Mouse (Mus musculus) hindbrain, embryonic 10.5 days (tissue): ENCODE measurements at regions not wholly inside any gene's neighbourhood (a gene's known extent, or its start where the extent isn't known, plus 50 kb on each side); places are given as distances from the start of the nearest gene placed in this dataset.
"Not testable (repeated sequence)": the region's sequence is repeated elsewhere in the genome, so short reads cannot be mapped to it uniquely, and the experiment has no call there.

Experiments used
- DNase-seq: peaks from one replicate; pipeline ENCODE4 v3.0.0-alpha.2; 2017; ENCODE audit warnings: low spot score
- H3K27ac ChIP-seq: fragments of 300-500 bp; sonication (generic); 2 replicates; pipeline ENCODE4 v1.5.1; 2016; ENCODE audit warnings: mild to moderate bottlenecking, moderate library complexity
- H3K27me3 ChIP-seq: fragments of 300-500 bp; sonication (generic); 2 replicates; pipeline ENCODE4 v1.6.1; 2016; ENCODE audit warnings: mild to moderate bottlenecking; ENCODE audit not compliant: poor library complexity, insufficient read depth, severe bottlenecking
- H3K36me3 ChIP-seq: fragments of 300-500 bp; sonication (generic); 2 replicates; pipeline ENCODE4 v1.6.1; 2016; ENCODE audit warnings: mild to moderate bottlenecking, moderate library complexity
- H3K4me1 ChIP-seq: fragments of 300-500 bp; sonication (generic); replicated peaks from 2 replicates; pipeline ENCODE4 v1.6.1; 2016; ENCODE audit warnings: mild to moderate bottlenecking
- H3K4me3 ChIP-seq: fragments of 300-500 bp; sonication (generic); 2 replicates; pipeline ENCODE4 v1.5.1; 2016; ENCODE audit warnings: mild to moderate bottlenecking, moderate library complexity
- H3K9me3 ChIP-seq: fragments of 300-500 bp; sonication (generic); 2 replicates; pipeline ENCODE4 v1.6.1; 2016; ENCODE audit warnings: mild to moderate bottlenecking, moderate library complexity
- WGBS: fragments of 180-500 bp; shearing (Covaris S2); methylation state at CpG from one replicate; pipeline ENCODE4 v1.1.7; 2016; 5-methylcytosine and 5-hydroxymethylcytosine counted together

DNA sequence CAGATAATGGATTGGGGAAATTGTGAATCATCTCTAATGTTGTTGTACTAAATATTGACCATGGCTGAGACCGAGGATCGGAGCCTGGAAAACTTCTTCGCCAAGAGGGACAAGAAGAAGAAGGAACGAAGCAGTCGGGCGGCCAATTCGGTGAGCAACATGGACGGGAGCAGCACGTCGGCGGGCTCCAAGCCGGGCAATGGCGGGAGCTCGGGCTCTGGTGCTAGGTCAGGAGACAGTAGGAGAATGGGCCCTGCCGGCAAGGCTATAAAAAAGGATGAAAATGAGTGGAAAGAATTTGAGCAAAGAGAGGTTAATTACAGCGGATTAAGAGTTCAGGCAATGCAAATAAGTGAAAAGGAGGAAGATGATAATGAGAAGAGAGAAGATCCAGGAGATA is 55.0 kb upstream of the Zfp990 start:
- 93% methylated on average over 16 of the region's 16 CpGs for WGBS
- H3K4me1 ChIP-seq, DNase-seq, H3K27ac ChIP-seq, H3K4me3 ChIP-seq, H3K36me3 ChIP-seq, H3K27me3 ChIP-seq: not testable (repeated sequence)
- peaks cover 12% of the 10 kb centered on the region for H3K9me3 ChIP-seq

- no peaks in the 10 kb centered on the region for H3K36me3 ChIP-seq
- H3K4me1 ChIP-seq: no peaks in the 10 kb centered on the region
- no peak overlapping the region for H3K27ac ChIP-seq
- H3K4me3 ChIP-seq: no peak overlapping the region
- peaks cover 47% of the 10 kb centered on the region for H3K9me3 ChIP-seq
- DNase-seq: no peak
- WGBS: 86% methylated on average over 2 of the region's 2 CpGs
- H3K27me3 ChIP-seq: no peaks in the 10 kb centered on the region
Measured at GRCm38 (mm10) chr4:145448586-145448985, 62.0 kb upstream of the Zfp990 start.

DNA sequence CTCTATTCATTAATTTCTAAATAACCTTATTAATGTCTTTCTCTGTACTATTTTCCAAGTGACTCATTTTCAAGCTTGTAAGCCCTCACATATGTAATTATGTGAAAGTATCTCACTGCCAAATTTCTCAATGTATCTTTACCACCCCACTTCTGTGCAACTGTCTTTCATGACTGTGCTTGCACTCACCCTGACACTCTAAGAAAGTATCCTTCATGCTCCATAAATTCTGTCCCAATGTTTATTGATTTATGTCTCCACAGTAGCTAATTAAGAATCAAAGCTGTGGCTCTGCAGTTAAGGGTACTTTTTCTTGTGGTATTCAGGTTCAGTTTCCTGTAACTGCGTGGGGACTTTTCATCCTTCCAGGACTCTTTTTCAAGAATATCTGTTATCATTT is 73.8 kb upstream of the Zfp990 start:
- not testable (repeated sequence) for H3K27me3 ChIP-seq, DNase-seq, H3K36me3 ChIP-seq, H3K27ac ChIP-seq, H3K4me1 ChIP-seq, H3K4me3 ChIP-seq
- 84% methylated on average over 1 of the region's 1 CpGs for WGBS
- peaks cover 57% of the 10 kb centered on the region for H3K9me3 ChIP-seq

- peaks cover 52% of the 10 kb centered on the region for H3K9me3 ChIP-seq
- WGBS: 83% methylated on average over 1 of the region's 1 CpGs
- no peaks in the 10 kb centered on the region for H3K36me3 ChIP-seq
- H3K4me3 ChIP-seq: no peak overlapping the region
- H3K4me1 ChIP-seq: no peaks in the 10 kb centered on the region
- H3K27ac ChIP-seq: no peak overlapping the region
- no peak for DNase-seq
- H3K27me3 ChIP-seq: no peaks in the 10 kb centered on the region
Measured at GRCm38 (mm10) chr4:145434519-145434918, 76.0 kb upstream of the Zfp990 start.

GRCm38 (mm10) chr4:145434071-145434470 is 76.5 kb upstream of the Zfp990 start:
- H3K27ac ChIP-seq: no peak overlapping the region
- WGBS: 72% methylated on average over 6 of the region's 6 CpGs
- peaks cover 50% of the 10 kb centered on the region for H3K9me3 ChIP-seq
- no peaks in the 10 kb centered on the region for H3K4me1 ChIP-seq
- no peaks in the 10 kb centered on the region for H3K36me3 ChIP-seq
- H3K27me3 ChIP-seq: no peaks in the 10 kb centered on the region
- H3K4me3 ChIP-seq: no peak overlapping the region
- DNase-seq: no peak

DNA sequence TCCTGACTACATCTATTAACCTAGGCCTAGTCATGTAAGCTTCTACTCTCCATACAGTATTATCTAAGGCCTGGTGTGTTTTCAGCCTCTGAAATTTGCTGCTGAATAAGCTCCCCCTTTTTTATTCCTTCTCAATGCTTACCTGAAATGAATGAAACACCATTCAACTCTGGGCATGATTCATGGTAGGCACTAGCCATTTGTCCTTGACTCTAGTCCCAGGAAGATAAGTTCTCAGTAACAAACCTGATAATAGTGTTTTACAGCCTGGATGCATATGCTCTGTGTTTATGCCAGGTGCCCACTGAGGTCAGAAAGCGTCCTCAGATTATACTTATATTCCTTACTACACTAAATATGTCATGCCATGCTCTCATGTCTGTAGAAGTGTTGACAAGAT is 77.3 kb upstream of the Zfp990 start:
- 44% methylated on average over 1 of the region's 1 CpGs for WGBS
- not testable (repeated sequence) for H3K4me3 ChIP-seq, H3K27me3 ChIP-seq, DNase-seq, H3K27ac ChIP-seq, H3K36me3 ChIP-seq, H3K4me1 ChIP-seq
- peaks cover 46% of the 10 kb centered on the region for H3K9me3 ChIP-seq

DNA sequence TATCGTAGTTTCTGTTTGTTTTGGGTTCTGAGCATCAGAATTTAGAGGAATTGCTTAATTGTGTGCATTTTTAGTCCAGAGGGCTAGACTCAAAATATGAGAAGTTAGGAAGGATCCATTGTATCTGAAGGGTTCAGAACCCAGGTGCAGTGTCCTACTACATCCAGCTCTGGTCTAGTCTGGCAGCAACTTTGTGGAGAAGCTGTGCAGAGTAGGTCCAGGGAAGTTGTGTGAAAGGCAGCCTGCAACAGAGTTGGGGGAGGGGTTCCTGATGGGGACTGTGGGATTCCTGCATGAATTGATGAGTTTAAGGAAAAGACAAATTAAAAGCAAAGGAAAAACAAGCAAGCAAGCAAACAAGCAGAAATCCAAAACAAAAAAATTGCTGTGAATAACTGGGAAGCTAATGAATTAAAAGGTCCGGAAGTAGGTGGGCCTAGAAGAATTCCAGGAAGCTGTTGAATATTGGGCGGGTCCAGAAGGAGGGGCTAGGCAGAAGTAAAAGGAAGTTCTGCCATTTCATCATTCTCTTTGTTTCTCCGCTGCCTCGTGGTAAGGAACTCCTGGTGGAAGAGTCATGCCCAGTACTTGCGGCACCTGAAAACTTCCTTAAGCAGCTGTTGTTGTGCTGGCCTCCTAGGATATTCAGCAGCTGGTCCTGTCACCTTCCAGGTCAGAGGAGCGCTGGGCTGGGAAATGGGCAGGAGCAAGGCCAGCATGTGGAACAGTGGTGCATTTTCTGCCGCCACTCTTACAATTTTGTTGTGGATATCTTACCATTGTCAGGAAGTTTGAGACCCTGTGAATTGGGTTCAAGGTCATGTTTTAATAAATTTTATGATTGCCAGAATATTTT is 78.4 kb upstream of the Zfp990 start:
- H3K27me3 ChIP-seq: no peaks in the 10 kb centered on the region
- H3K27ac ChIP-seq: no peak overlapping the region
- WGBS: 73% methylated on average over 8 of the region's 8 CpGs
- peaks cover 46% of the 10 kb centered on the region for H3K9me3 ChIP-seq
- H3K4me1 ChIP-seq: no peaks in the 10 kb centered on the region
- no peak overlapping the region for H3K4me3 ChIP-seq
- no peaks in the 10 kb centered on the region for H3K36me3 ChIP-seq
- DNase-seq: no peak

GRCm38 (mm10) chr4:145417837-145418236 is 92.7 kb upstream of the Zfp990 start:
- not testable (repeated sequence) for H3K4me1 ChIP-seq, H3K4me3 ChIP-seq, H3K9me3 ChIP-seq, H3K36me3 ChIP-seq, DNase-seq, H3K27ac ChIP-seq, H3K27me3 ChIP-seq
- WGBS: 71% methylated on average over 4 of the region's 4 CpGs

DNA sequence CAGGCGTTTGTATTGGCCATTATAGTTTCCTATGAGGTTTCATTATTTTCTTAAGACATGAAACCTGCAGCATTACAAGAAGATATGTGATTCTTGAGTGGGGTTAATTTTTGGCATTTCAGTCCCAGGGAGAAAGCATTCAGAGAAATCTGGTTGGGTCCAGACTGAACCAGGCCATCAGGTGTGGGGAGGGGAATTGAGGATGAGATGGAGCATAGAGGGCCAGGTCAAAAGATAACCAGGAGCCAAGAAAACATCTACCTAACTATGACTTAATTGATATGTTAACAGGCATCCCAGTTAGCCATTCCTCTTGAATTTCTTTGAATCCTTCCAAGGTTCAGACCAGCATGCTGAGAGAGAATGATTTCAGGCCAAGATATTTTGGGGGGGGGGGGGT is 96.2 kb upstream of the Tnfrsf8 start:
- Histone ChIP-seq H3K4me3 (no peak overlapping the region), H3K36me3 (no peaks in the 10 kb centered on the region), H3K4me1 (no peaks in the 10 kb centered on the region), H3K27me3 (no peaks in the 10 kb centered on the region), H3K27ac (no peak overlapping the region), H3K9me3 (no peaks in the 10 kb centered on the region)
- 73% methylated on average over 1 of the region's 1 CpGs for WGBS
- no peak for DNase-seq

DNA sequence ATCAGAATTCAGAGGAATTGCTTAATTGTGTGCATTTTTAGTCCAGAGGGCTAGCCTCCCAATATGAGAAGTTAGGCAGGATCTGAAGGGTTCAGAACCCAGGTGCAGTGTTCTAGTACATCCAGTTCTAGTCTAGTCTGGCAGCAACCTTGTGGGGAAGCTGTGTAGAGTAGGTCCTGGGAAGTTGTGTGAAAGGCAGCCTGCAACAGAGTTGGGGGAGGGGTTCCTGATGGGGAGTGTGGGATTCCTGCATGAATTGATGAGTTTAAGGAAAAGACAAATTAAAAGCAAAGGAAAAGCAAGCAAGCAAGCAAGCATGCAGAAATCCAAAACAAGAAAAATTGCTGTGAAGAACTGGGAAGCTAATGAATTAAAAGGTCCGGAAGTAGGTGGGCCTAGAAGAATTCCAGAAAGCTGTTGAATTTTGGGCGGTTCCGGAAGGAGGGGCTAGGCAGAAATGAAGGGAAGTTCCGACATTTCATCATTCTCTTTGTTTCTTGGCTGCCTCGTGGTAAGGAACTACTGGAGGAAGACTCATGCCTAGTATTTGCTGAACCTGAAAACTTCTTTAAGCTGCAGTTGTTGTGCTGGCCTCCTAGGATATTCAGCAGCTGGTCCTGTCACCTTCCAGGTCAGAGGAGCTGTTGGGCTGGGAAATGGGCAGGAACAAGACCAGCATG is 95.0 kb upstream of the Tnfrsf8 start:
- Histone ChIP-seq H3K4me3 (no peak overlapping the region), H3K4me1 (no peaks in the 10 kb centered on the region), H3K27me3 (no peaks in the 10 kb centered on the region), H3K9me3 (peaks cover 3% of the 10 kb centered on the region; the same call in 1 of the 2 replicates), H3K36me3 (no peaks in the 10 kb centered on the region), H3K27ac (no peak overlapping the region)
- no peak for DNase-seq
- WGBS: 77% methylated on average over 5 of the region's 5 CpGs

DNA sequence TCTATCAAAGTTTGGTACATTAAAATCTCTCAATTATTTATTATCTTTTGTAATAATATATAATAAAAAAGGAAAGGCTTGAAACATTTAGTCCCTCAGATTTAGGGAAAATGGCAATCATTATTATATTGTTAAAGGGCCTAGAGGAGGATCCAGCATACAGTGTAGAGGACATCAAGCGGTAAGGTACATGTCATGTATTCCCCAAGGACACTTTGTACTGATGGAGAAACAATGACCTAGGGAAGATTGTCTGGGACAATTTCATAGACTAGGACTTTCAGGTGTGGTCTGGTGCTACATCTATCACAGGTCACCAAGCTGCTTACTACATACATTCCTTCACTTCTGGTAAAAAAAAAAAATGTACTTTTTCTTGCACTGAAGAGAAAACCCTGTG is 91.1 kb upstream of the Tnfrsf8 start:
- not testable (repeated sequence) for H3K36me3 ChIP-seq, H3K4me1 ChIP-seq, H3K4me3 ChIP-seq, DNase-seq, H3K27me3 ChIP-seq, H3K9me3 ChIP-seq, H3K27ac ChIP-seq
- 53% methylated on average over 1 of the region's 1 CpGs for WGBS

DNA sequence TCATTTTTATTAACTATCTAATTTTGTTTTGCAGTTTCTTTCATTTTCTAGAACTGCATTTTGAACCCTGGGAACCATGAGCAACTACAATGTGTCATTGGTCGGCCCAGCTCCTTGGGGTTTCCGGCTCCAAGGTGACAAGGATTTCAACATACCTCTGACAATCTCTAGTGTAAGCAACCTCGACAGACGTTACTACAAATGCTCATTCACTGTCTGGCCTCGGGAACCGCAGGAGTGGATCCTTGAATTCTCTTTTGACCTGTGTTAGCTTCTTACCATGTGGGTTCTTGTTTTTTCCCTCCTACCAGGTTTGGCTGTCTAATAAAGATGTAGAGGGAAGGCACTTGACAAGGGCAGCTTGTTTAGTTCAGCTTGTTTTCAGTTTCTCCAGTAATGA is 89.3 kb upstream of the Tnfrsf8 start:
- not testable (repeated sequence) for H3K4me1 ChIP-seq, H3K36me3 ChIP-seq, H3K27ac ChIP-seq, DNase-seq, H3K27me3 ChIP-seq, H3K4me3 ChIP-seq, H3K9me3 ChIP-seq
- WGBS: 75% methylated on average over 6 of the region's 6 CpGs

- WGBS: 85% methylated on average over 3 of the region's 4 CpGs
- not testable (repeated sequence) for H3K36me3 ChIP-seq
Measured at GRCm38 (mm10) chr4:145378876-145379275, 63.9 kb upstream of the Tnfrsf8 start.

More at GRCm38 (mm10) chr4:145378876-145379275, 63.9 kb upstream of the Tnfrsf8 start:
- not testable (repeated sequence) for DNase-seq, H3K27ac ChIP-seq, H3K4me3 ChIP-seq, H3K4me1 ChIP-seq, H3K27me3 ChIP-seq, H3K9me3 ChIP-seq
